Mouse (Mus musculus) common myeloid progenitor, adult 5-6 weeks (primary cell): ENCODE data around the gene Tspan9. TPM values are rescaled to one million over a fixed set of nuclear protein-coding genes. Genes with fewer than 3 reads are reported as not detected.

Experiments used
- ATAC-seq: replicated peaks from 2 replicates; pipeline ENCODE4 v1.8.0; 2016; ENCODE audit warnings: low read depth, mild to moderate bottlenecking, moderate TSS enrichment, inconsistent platforms; ENCODE audit not compliant: poor library complexity, severe bottlenecking
- total RNA-seq: library from RNA; stranded (forward); fragments of 200-1000, 187-1606 nt; gene quantifications from 2 replicates; pipeline ENCODE4 v1.2.3, GENCODE M21; 2017

Tspan9 gene
- total RNA-seq, 1 experiment from 2014 or later, result 0.69 TPM

GRCm38 (mm10) chr6:128028116-128028940, 115.1 kb downstream of the Tspan9 start:
- no peak for ATAC-seq

GRCm38 (mm10) chr6:128025997-128026396, 117.4 kb downstream of the Tspan9 start:
- ATAC-seq, result no peak

DNA sequence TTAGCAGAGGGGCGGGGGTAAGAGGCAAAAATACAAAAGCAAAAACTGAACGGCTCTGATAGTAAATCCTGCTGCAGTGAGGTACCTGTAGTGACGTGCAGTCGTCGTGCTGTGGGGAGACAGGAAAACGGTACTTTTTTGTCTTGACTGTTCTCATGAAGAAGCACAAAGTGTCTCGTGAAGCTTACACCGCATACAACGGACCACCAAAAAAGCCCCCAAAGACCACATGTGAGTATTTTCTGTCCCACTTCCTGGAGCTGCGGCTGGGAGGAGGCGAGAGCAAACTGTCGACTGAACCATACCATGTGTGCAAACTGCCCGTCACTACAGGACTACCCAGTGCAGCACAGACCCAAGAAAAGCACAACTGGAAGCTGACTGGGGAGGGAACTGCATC, 117.8 kb downstream of the Tspan9 start:
- no peak for ATAC-seq

DNA sequence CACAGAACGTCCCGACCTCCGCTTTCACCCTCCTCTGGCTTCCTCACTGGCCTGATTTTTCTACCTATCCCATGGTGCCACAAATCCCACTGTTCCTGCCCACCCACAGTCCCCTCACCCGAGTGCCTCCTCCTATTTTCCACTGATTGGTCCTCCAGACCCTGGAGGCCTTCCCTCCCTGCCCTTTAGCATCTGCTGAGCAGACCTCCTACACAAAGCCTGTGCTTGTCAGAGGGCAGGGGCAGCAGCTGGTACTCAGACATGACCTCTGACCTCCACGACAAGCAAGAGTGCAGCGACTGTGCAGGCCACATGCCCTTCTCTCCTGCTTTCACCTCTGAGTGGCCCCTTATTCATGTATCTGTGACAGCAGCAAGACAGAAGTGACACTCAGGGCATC, 121.2 kb downstream of the Tspan9 start:
- no peak for ATAC-seq

DNA sequence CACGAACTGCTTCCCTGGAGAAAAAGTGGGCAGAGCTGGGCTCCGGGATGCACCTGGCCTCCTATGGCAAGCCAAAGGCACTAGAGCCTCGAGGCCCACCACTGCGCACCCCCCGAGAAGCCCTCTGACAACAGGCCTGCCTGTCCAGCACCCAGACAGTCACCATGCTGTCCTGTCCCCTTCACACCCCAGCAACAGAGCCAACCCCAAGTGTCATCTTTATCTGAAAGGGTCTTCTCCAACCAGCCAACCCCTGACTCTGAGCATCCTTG, 121.5 kb downstream of the Tspan9 start:
- ATAC-seq, result no peak

- no peak for ATAC-seq
Observed at GRCm38 (mm10) chr6:128021106-128021930, 122.1 kb downstream of the Tspan9 start.

GRCm38 (mm10) chr6:128020521-128021057, 122.8 kb downstream of the Tspan9 start:
- no peak for ATAC-seq

DNA sequence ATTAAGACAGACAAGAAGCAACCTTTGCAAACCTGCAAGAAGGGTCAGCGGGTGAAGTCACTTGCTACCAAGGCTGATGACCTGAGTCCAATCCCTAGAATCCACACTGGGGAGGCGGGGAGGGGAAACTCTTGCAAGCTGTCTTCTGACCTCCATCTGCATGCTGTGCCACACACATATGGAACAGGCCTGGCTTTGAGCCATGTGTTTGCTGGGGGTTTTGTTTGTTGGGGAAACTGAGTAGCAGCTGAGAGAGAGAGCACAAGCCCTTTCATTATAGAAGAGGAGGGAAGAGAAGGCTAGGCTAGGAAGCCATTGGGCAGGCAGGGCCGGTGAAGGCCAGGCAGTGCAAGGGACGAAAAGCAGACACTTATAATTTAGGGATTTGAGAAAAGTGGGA, 123.3 kb downstream of the Tspan9 start:
- no peak for ATAC-seq

DNA sequence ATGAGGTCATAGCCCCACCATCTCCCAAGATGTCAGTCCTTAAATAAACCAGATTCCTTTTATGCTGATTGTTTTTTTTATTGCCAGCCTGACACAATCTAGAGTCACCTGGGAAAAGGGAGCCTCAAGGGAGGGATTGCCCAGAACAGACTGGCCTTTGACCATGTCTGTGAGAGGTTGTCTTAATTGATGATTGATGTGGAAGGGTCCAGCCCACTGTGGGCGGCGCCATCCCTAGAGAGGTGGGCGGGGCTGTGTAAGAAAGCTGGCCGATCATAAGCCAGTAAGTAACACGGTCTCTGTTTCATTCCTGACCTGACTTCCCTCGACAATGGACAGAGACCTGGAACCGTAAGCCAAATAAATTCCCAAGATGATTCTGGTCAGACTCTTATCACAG, 124.3 kb downstream of the Tspan9 start:
- no peak for ATAC-seq

GRCm38 (mm10) chr6:128015304-128015703, 128.1 kb downstream of the Tspan9 start:
- no peak for ATAC-seq

DNA sequence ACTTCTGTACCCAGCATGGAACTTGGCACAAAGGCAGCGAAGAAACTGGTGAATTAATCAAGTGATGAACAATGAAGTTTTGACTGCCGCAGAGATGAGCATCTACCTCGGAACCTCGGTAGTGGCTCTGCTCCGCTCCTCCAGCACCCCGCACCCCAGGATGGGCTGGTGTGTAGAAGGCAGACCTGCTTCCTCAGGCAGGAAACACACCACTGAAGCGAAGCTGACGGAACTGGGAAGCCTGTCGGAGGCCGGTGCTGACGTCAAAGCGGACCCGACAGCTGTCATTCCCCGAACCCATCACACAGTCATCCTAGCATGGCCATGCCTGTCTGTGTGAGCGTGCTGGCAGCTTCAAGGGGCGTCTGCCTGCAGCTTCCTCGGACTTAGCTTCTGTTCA, 131.6 kb downstream of the Tspan9 start:
- ATAC-seq, result no peak

- no peak for ATAC-seq
Observed at GRCm38 (mm10) chr6:128011071-128011477, 132.3 kb downstream of the Tspan9 start.

DNA sequence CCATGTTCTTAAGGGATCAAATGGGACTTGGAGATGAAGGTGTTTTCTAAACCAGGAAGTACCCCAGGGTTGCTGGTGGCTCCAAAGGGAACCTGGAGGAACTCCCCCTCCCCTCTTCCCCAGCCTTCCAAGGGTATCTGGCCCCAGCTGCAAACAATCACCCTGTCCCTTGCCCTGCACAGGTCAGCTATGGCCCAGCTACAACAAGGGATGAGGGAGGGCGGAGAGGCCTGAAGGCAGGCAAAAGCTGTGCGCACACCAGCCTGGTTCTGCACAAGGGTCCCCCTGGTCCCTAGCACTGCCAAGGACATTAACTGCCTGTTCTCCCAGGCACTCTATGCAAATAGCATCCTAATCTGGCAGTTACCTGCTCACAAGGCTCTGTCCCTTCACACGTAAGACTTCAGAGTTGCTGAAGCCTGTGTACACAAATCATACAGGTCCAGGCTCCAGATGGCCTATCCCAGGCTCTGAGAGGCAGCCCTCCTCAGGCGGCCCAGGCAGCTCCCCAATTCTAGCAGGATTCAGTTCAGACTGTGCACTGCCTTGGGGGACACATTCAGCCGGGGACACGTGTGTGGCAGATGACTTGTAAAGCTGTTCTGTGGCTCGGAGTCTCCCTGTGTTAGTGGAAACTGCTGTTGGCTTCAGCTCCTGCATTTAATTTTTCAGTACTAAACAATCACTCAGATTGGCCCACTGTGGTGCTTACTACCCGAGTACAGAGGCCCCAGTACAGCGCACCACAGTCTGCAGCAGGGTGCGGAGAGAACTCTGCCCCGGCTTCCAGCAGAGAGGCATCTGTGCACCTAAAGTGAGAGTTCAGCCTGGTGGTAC, 133.0 kb downstream of the Tspan9 start:
- ATAC-seq, result no peak

GRCm38 (mm10) chr6:128007982-128008562, 135.3 kb downstream of the Tspan9 start:
- ATAC-seq, result no peak

DNA sequence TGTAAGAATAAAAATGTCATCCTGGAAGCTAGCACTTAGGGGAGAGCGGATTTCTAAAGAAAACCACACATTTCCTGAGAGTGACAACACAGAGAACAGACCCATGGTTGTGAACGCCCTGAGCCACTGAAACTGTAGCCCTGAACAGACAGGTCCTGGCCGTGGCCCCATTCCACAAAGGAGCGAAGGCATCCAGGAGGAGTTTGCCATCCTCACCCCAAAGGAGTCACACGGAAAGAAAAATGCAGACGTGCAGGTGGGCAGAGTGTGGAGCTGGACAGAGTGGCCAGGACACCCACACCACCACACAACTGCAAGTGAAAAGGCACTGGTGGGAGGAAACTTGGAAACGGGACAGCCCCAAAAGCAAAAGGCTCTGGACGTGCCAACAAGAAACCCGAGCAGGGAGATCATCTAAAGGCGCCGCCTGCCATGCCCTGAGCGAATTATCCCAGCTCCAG, 136.1 kb downstream of the Tspan9 start:
- ATAC-seq, result peak; percentile 55

- ATAC-seq, result no peak
Observed at GRCm38 (mm10) chr6:128006156-128006555, 137.2 kb downstream of the Tspan9 start.

GRCm38 (mm10) chr6:128004544-128004943, 138.8 kb downstream of the Tspan9 start:
- ATAC-seq, result no peak

GRCm38 (mm10) chr6:128003542-128003941, 139.9 kb downstream of the Tspan9 start:
- ATAC-seq, result no peak

- ATAC-seq, result no peak
Observed at GRCm38 (mm10) chr6:128002667-128003066, 140.7 kb downstream of the Tspan9 start.

GRCm38 (mm10) chr6:128002104-128002503, 141.3 kb downstream of the Tspan9 start:
- no peak for ATAC-seq
